Mouse (Mus musculus) liver, adult 2 months (tissue): Measurements from ENCODE around the gene Rfc5. TPM values are rescaled to one million over a fixed set of nuclear protein-coding genes. Genes with fewer than 3 reads are reported as not detected.

ENCODE experiments used
- DNase-seq: peaks from one replicate; pipeline ENCODE4 v3.0.0-alpha.2; 2011; ENCODE audit warnings: low read depth, low spot score; ENCODE audit errors: extremely low read depth
- H3K27ac ChIP-seq: fragments of 200-500 bp; replicated peaks from 2 replicates; pipeline ENCODE4 v1.5.1; 2012; ENCODE audit warnings: low read depth, mild to moderate bottlenecking, control low read depth, inconsistent platforms, low read length; ENCODE audit not compliant: insufficient read depth
- H3K27me3 ChIP-seq: fragments of 200-500 bp; 2 replicates; pipeline ENCODE4 v1.6.1; 2012; ENCODE audit warnings: mild to moderate bottlenecking, moderate library complexity, low read length, inconsistent platforms; ENCODE audit not compliant: control insufficient read depth, insufficient read depth
- H3K36me3 ChIP-seq: fragments of 200-500 bp; 2 replicates; pipeline ENCODE4 v1.6.1; 2012; ENCODE audit warnings: low read length, inconsistent platforms; ENCODE audit not compliant: control insufficient read depth, insufficient read depth
- H3K4me1 ChIP-seq: fragments of 200-500 bp; 2 replicates; pipeline ENCODE4 v1.6.1; 2011; ENCODE audit warnings: low read length; ENCODE audit not compliant: control insufficient read depth, insufficient read depth
- H3K4me3 ChIP-seq: fragments of 200-500 bp; 2 replicates; pipeline ENCODE4 v1.5.1; 2011; ENCODE audit warnings: low read depth, mild to moderate bottlenecking, control low read depth, low read length, moderate library complexity; ENCODE audit not compliant: insufficient read depth
- H3K79me2 ChIP-seq: fragments of 200-500 bp; 2 replicates; pipeline ENCODE4 v1.6.1; 2012; ENCODE audit warnings: inconsistent platforms, mild to moderate bottlenecking, low read length, moderate library complexity; ENCODE audit not compliant: control insufficient read depth, insufficient read depth
- H3K9ac ChIP-seq: fragments of 200-500 bp; 2 replicates; pipeline ENCODE4 v1.6.1; 2012; ENCODE audit warnings: low read depth, mild to moderate bottlenecking, control low read depth, inconsistent platforms, low read length
- CTCF ChIP-seq: fragments of 200-500 bp; IDR thresholded peaks from 2 replicates; pipeline ENCODE4 v1.5.1; 2011; ENCODE audit warnings: low read depth, low read length, control low read depth
- POLR2A ChIP-seq: fragments of 200-500 bp; IDR thresholded peaks from 2 replicates; pipeline ENCODE4 v1.6.1; 2011; ENCODE audit warnings: low read length, control low read depth; ENCODE audit not compliant: insufficient read depth; ENCODE audit errors: extremely low read depth
- WGBS: fragments of 180-500 bp; shearing (Covaris S2); methylation state at CpG from one replicate; pipeline ENCODE4 v1.1.7; 2018; 5-methylcytosine and 5-hydroxymethylcytosine counted together
- polyA plus RNA-seq: library from polyadenylated mRNA; depleted of rRNA; stranded (reverse); fragments of >200 nt; gene quantifications from 2 replicates; pipeline ENCODE4 v1.2.3, GENCODE M21; 2012
- total RNA-seq: library from RNA; depleted of rRNA; stranded (reverse); fragments of >200 nt; gene quantifications from 2 replicates; pipeline ENCODE4 v1.2.3, GENCODE M21; 2014

Rfc5 gene
- total and polyA plus RNA-seq, 2 experiments, result 6.1 to 12.3 TPM

- 32% methylated on average over 11 of the region's 11 CpGs for WGBS
- Histone ChIP-seq H3K4me1 (peaks cover 33% of the 10 kb centered on the region), H3K9ac (no peak overlapping the region), H3K36me3 (0 out of 2 replicates have a peak, but pooled peaks cover under 1% of the 10 kb centered on the region), H3K4me3 (no peak overlapping the region), H3K79me2 (peaks cover 30% of the 10 kb centered on the region), H3K27ac (peak overlapping the region; percentile 87), H3K27me3 (no peaks in the 10 kb centered on the region)
- TF ChIP-seq POLR2A, result no peak
- peak; percentile 88 for TF ChIP-seq CTCF
- DNase-seq, result peak; percentile 58
Measured at GRCm38 (mm10) chr5:117358725-117359124, 30.1 kb downstream of the Rfc5 start.

- no peak for DNase-seq
- Histone ChIP-seq H3K4me1 (peaks cover 28% of the 10 kb centered on the region), H3K27me3 (no peaks in the 10 kb centered on the region), H3K27ac (peak overlapping the region; percentile 91), H3K4me3 (peak overlapping the region; percentile 99), H3K9ac (peak overlapping the region; percentile 100), H3K79me2 (peaks cover 25% of the 10 kb centered on the region), H3K36me3 (no peaks in the 10 kb centered on the region)
- TF ChIP-seq POLR2A (no peak), CTCF (no peak)
- WGBS, result 3% methylated on average over 6 of the region's 6 CpGs
Measured at GRCm38 (mm10) chr5:117358248-117358630, 30.6 kb downstream of the Rfc5 start.

- peaks cover 26% of the 10 kb centered on the region for H3K4me1 ChIP-seq
- WGBS, result under 1% methylated on average over 49 of the region's 49 CpGs
- H3K27ac ChIP-seq, result peak overlapping the region; percentile 91
- peak overlapping the region; percentile 99 for H3K4me3 ChIP-seq
- H3K27me3 ChIP-seq, result no peaks in the 10 kb centered on the region
- peak; percentile 33 for DNase-seq
- no peaks in the 10 kb centered on the region for H3K36me3 ChIP-seq
- TF ChIP-seq POLR2A, result no peak
- no peak for TF ChIP-seq CTCF
- peak overlapping the region; percentile 100 for H3K9ac ChIP-seq
- H3K79me2 ChIP-seq, result peaks cover 20% of the 10 kb centered on the region
Measured at GRCm38 (mm10) chr5:117357478-117358247, 31.2 kb downstream of the Rfc5 start.

- WGBS, result 1% methylated on average over 18 of the region's 54 CpGs
- no peak for TF ChIP-seq CTCF
- TF ChIP-seq POLR2A, result no peak
- peaks cover 25% of the 10 kb centered on the region for H3K4me1 ChIP-seq
- DNase-seq, result no peak
- H3K36me3 ChIP-seq, result no peaks in the 10 kb centered on the region
- peak within 1 kb of the TSS; percentile 99 for H3K4me3 ChIP-seq
- H3K79me2 ChIP-seq, result peaks cover 16% of the 10 kb centered on the region; the same call in 1 of the 2 replicates
- no peaks in the 10 kb centered on the region for H3K27me3 ChIP-seq
- peak within 1 kb of the TSS; percentile 91 for H3K27ac ChIP-seq
- peak within 1 kb of the TSS; percentile 100 for H3K9ac ChIP-seq
Measured at GRCm38 (mm10) chr5:117357129-117357477, 31.7 kb downstream of the Rfc5 start, which contains the start of gene Wsb2. Wsb2 (plus strand) TSS chr5:117357304.

- under 1% methylated on average over 23 of the region's 24 CpGs for WGBS
- no peaks in the 10 kb centered on the region for H3K27me3 ChIP-seq
- TF ChIP-seq CTCF (no peak), POLR2A (no peak)
- H3K4me1 ChIP-seq, result peaks cover 23% of the 10 kb centered on the region
- H3K9ac ChIP-seq, result peak overlapping the region; percentile 100
- peaks cover 13% of the 10 kb centered on the region; the same call in 1 of the 2 replicates for H3K79me2 ChIP-seq
- peak overlapping the region; percentile 99 for H3K4me3 ChIP-seq
- H3K27ac ChIP-seq, result peak overlapping the region; percentile 22
- peak; percentile 23 for DNase-seq
- no peaks in the 10 kb centered on the region for H3K36me3 ChIP-seq
Measured at GRCm38 (mm10) chr5:117356365-117357128, 32.3 kb downstream of the Rfc5 start.
